ENCODE assay signal across 19 mouse cellular contexts in the genomic region with DNA sequence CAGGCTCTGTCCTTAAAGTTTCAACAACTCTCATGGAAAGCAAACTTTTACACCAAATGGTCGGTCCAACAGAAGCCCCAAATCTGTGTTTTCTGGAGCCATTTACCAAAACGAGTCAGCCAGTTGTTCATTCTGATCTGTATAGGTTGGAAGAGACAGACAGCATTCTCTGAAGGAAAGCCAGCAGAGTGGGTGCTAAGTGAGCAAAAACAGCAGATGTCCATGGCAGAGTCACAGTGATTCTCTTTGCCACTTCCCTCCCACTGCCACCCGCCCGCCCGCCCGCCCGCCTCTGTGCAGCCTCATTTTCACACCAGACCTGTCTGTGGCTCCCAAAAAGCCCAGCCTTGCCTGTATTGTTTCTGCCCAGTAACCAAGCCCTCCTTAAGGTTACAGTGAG. TPM values are rescaled to one million over a fixed set of nuclear protein-coding genes. Genes with fewer than 3 reads are reported as not detected.
DNase-seq lines count a peak whose midpoint lies in the region; ATAC-seq lines count a peak whose summit lies in the region.
"Had no signal": no experiment of that assay in that cellular context is flagged by ENCODE, and none has a peak within 500 bp of the region (broad histone marks: within the 10 kb centered on the region; RNA-seq: fewer than 3 reads in every experiment).

No protein-coding gene starts in this region.

- DNase-seq in frontal cortex, postnatal 10 days (ENCODE audit: low spot score in 2 of 2) = no peak
- DNase-seq in right cerebral cortex, adult 18-20 months = peak; percentile 84
- DNase-seq in right cerebral cortex, postnatal 14 days = no peak
- peak; percentile 63 to 68 for DNase-seq in left cerebral cortex, postnatal 14 days (ENCODE audit: low spot score in 2 of 2)
- no peak for DNase-seq in heart, adult 11 months
- DNase-seq in kidney, postnatal 36 days = no peak
- DNase-seq in thymus, postnatal 0 days (ENCODE audit: low spot score) = no peak
- DNase-seq: adrenal gland, adult 8-10 months; cerebellum, adult 11 months; cerebellum, postnatal 25 days; heart, postnatal 10 days; kidney, adult 2 months; kidney, postnatal 10 days; liver; midbrain, embryonic 14.5 days; thymus, postnatal 36 days had no signal

- peak; percentile 72 for ATAC-seq in frontal cortex, adult (ENCODE audit: low TSS enrichment)
- ATAC-seq: lung, postnatal 0 days; Patski had no signal

- intact Hi-C loops in left cerebral cortex, postnatal 14 days (cut with DNase I) = no loop called here

RNA-seq across cellular contexts. Expression of a gene that starts 29.7 kb away (rescaled TPM):
- 10 to 100 TPM; 61.7 to 63.2 TPM for total RNA-seq in left cerebral cortex, postnatal 14 days (2021)
- 4.2 and 5.9 TPM in 2 replicates for polyA plus RNA-seq in thymus, postnatal 0 days (2015; fragmentation: Nextera tagmentation; extraction: Ambion mirVana)

RNA-seq across cellular contexts. Expression of a gene that starts 36.9 kb away (rescaled TPM):
- total RNA-seq in left cerebral cortex, postnatal 14 days (2021) = 10 to 100 TPM; 60.9 to 70.2 TPM
- 12.0 and 12.2 TPM in 2 replicates for polyA plus RNA-seq in thymus, postnatal 0 days (2015; fragmentation: Nextera tagmentation; extraction: Ambion mirVana)

RNA-seq across cellular contexts. Expression of a gene that starts 41.6 kb away (rescaled TPM):
- total RNA-seq in left cerebral cortex, postnatal 14 days (2021) = 100 to 1,000 TPM; 138 to 142 TPM
- polyA plus RNA-seq in thymus, postnatal 0 days (2015; fragmentation: Nextera tagmentation; extraction: Ambion mirVana) = 56.7 and 59.0 TPM in 2 replicates

Comparison
In these comparisons a context has a peak if more than half of its experiments do, and no peak if none do; other contexts are left out.
1. DNase-seq: peak in right cerebral cortex, adult 18-20 months (single experiment) and left cerebral cortex, postnatal 14 days (2 of 2); none in frontal cortex, postnatal 10 days (0 of 2), right cerebral cortex, postnatal 14 days (single experiment), heart, adult 11 months (single experiment), kidney, postnatal 36 days (0 of 2) and thymus, postnatal 0 days (single experiment).